Mouse (Mus musculus) lung, embryonic 14.5 days (tissue): ENCODE measurements at regions not wholly inside any gene's neighbourhood (a gene's known extent, or its start where the extent isn't known, plus 50 kb on each side); places are given as distances from the start of the nearest gene placed in this dataset.

Experiments used
- ATAC-seq: fragments of 200-750 bp; cut with Nextera tagmentation; 2 replicates; pipeline ENCODE4 v1.8.0; 2017; ENCODE audit warnings: mild to moderate bottlenecking, moderate TSS enrichment, moderate library complexity; ENCODE audit not compliant: insufficient read depth
- DNase-seq: peaks from one replicate; pipeline ENCODE4 v3.0.0-alpha.2; 2015
- H3K27ac ChIP-seq: fragments of 300-500 bp; sonication (generic); 2 replicates; pipeline ENCODE4 v1.5.1; 2014; ENCODE audit warnings: low read depth, mild to moderate bottlenecking, moderate library complexity
- H3K27me3 ChIP-seq: fragments of 300-500 bp; sonication (generic); 2 replicates; pipeline ENCODE4 v1.6.1; 2014; ENCODE audit warnings: low read length, control low read depth; ENCODE audit not compliant: insufficient read depth
- H3K36me3 ChIP-seq: fragments of 300-500 bp; sonication (generic); 2 replicates; pipeline ENCODE4 v1.6.1; 2014; ENCODE audit warnings: control low read depth; ENCODE audit not compliant: insufficient read depth
- H3K4me1 ChIP-seq: fragments of 300-500 bp; sonication (generic); 2 replicates; pipeline ENCODE4 v1.6.1; 2014; ENCODE audit warnings: antibody characterized with exemption, control low read depth; ENCODE audit not compliant: insufficient read depth
- H3K4me2 ChIP-seq: fragments of 300-500 bp; sonication (generic); 2 replicates; pipeline ENCODE4 v1.6.1; 2014; ENCODE audit warnings: mild to moderate bottlenecking
- H3K4me3 ChIP-seq: fragments of 300-500 bp; sonication (generic); 2 replicates; pipeline ENCODE4 v1.5.1; 2014; ENCODE audit warnings: low read depth, low read length
- H3K9ac ChIP-seq: fragments of 300-500 bp; sonication (generic); 2 replicates; pipeline ENCODE4 v1.6.1; 2014
- H3K9me3 ChIP-seq: fragments of 300-500 bp; sonication (generic); 2 replicates; pipeline ENCODE4 v1.6.1; 2016; ENCODE audit warnings: low read depth, low read length, control low read depth
- CTCF ChIP-seq: IDR thresholded peaks from 2 replicates; pipeline ENCODE4 v1.5.1; 2016; ENCODE audit warnings: antibody characterized with exemption, low read depth
- WGBS: fragments of 180-500 bp; shearing (Covaris S2); extraction: QIAGEN DNeasy Blood & Tissue Kit; methylation state at CpG from one replicate; pipeline ENCODE4 v1.1.7; 2014; 5-methylcytosine and 5-hydroxymethylcytosine counted together

DNA sequence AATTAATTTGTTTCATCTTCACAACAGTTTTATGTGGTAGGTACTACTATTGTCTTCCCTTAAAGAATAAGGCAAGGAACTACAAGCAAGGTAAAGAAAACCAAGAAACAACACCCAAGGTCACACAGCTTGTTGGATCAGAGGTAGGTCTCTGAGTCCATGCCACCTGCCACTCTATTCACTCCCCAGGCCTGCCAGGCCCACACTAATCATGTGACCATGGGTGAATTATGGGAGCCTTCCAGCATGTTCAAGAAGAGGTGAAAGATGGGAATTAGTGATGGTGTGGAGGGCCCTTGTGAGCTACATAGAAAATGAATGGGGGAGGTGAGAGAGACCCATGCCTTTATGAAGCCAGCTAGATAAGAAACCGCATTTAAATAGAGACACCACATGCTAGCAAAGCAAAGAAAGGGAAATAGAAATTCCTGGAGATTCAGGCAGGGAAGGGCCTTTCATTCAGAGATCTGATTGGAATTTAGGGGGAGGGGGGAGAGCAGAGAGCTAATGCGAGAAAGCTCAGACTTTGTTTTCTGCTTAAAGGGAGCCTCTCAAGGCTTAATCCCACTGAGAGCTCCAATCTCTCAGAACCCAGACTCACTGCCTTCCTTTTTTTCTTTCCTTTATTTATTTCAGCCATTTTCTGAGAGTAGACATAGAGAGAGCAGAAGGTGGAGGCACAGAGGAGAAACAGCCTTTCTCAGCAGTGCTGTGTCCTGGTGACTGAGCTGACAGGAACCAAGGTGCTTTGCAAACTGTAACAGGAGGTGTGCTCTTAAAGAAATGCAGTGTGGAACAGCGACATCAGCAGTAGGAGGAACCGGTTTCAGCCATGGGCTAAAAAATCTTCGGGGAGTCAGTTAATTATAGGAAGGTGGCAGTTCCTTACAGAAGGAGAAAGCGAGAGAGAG lies 160.0 kb downstream of the Spata19 start:
- Histone ChIP-seq H3K4me1 (no peaks in the 10 kb centered on the region), H3K36me3 (no peaks in the 10 kb centered on the region), H3K9me3 (no peaks in the 10 kb centered on the region), H3K27me3 (no peaks in the 10 kb centered on the region), H3K9ac (no peak overlapping the region), H3K27ac (no peak overlapping the region), H3K4me2 (no peak overlapping the region), H3K4me3 (no peak overlapping the region)
- DNase-seq = no peak
- no peak for ATAC-seq
- TF ChIP-seq CTCF = no peak
- 15% methylated on average over 6 of the region's 6 CpGs for WGBS

DNA sequence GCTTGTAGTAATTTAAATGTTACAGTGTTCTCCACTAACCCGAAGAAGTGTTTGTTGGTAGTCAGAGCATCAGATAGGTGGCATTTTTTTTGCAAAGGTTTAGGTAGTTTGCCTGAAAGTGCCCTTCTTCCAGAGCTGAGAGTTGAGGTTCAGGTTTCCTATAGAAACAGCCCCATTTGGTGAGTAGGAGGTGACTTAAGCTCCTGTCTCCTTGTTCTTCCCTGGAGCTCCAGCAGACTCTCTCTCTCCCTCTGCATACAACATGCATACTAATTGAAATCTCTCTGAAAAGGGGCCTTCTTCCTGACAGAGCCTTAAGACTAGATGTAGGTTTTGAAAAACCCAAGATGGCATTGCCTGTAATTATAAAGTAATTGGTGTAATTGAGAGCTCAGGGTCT lies 161.3 kb downstream of the Spata19 start:
- Histone ChIP-seq H3K4me1 (no peaks in the 10 kb centered on the region), H3K9ac (no peak overlapping the region), H3K4me3 (no peak overlapping the region), H3K27ac (no peak overlapping the region), H3K27me3 (no peaks in the 10 kb centered on the region), H3K4me2 (no peak overlapping the region), H3K36me3 (no peaks in the 10 kb centered on the region), H3K9me3 (no peaks in the 10 kb centered on the region)
- WGBS = 54% methylated on average over 1 of the region's 1 CpGs
- no peak for TF ChIP-seq CTCF
- DNase-seq (no peak), ATAC-seq (no peak)

DNA sequence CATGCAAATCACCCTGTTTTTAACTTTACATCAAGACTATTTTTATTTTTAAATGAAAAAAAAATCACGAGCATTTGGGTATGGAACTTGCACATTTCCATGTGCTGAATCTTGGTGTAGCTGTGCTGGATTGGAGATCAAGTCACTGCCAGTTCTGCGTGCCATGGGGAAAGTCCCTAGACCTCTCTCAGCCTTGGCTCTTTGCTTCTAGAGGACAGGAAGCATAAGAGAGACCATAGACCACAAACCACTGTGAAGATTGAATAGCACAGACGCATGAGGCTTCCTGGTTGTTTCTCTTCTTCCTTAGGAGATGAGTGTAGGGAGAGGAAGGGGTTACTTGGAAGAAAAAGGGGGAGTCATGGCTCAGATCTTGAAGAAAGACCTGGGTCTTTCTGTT lies 161.7 kb downstream of the Spata19 start:
- no peak for DNase-seq
- Histone ChIP-seq H3K27ac (no peak overlapping the region), H3K4me1 (no peaks in the 10 kb centered on the region), H3K9ac (no peak overlapping the region), H3K27me3 (no peaks in the 10 kb centered on the region), H3K36me3 (no peaks in the 10 kb centered on the region), H3K9me3 (no peaks in the 10 kb centered on the region), H3K4me2 (no peak overlapping the region), H3K4me3 (no peak overlapping the region)
- 73% methylated on average over 3 of the region's 3 CpGs for WGBS
- no peak for TF ChIP-seq CTCF
- ATAC-seq = no peak

DNA sequence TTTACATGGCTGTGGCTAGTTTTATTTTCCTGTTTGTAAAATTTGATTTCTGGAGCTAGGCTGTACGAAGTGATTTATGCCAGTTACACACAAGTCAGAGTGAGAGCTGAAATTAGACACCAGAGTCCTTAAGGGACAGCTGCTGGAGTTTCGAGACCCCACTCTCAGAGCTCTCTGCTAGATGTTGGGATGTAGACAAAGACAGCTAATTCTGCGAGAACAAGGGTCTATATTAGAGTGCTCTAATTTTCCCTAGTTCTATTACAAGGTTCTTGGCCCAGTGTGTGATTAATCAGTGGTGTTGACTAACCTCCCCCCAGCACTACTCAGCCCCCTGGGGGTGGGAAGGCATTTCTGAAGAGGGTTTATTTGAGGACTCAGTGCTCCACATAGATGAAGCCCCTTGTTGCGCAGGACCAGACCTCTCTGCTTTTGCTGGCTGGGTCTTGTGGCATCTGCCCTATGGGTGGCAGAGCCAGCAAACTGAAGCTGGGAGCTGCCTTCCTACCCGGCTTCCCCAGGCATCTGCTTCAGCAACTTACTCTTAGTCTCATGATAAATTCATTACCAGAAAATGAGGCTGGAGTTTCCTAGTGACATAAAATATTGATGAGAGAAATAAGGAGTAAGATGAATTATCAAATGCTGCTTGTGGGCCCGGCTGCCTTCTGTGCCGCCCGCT lies 171.9 kb downstream of the Spata19 start:
- ATAC-seq (no peak), DNase-seq (no peak)
- Histone ChIP-seq H3K9ac (no peak overlapping the region), H3K4me1 (no peaks in the 10 kb centered on the region), H3K4me2 (no peak overlapping the region), H3K4me3 (no peak overlapping the region), H3K27ac (no peak overlapping the region), H3K9me3 (no peaks in the 10 kb centered on the region), H3K27me3 (no peaks in the 10 kb centered on the region), H3K36me3 (no peaks in the 10 kb centered on the region)
- 60% methylated on average over 8 of the region's 8 CpGs for WGBS
- no peak for TF ChIP-seq CTCF

DNA sequence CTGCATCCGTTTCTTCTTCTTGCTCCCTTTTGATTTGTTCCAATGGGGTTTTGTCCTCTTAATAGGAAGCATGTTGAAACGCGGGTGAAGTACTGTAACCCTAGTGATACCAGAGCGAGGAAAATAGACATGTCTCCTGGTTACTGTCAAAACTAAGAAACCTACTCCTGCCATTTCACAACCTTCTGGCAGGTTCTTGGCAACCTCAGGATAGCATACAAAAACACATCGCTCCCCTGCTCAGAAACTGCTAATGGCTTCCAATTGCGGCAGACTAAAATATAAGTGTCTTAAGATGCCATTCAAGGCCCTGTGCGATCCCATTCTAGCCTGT lies 172.4 kb downstream of the Spata19 start:
- ATAC-seq (no peak), DNase-seq (no peak)
- H3K9ac ChIP-seq = no peak overlapping the region
- no peak overlapping the region for H3K4me2 ChIP-seq
- no peak overlapping the region for H3K4me3 ChIP-seq
- no peak for TF ChIP-seq CTCF
- H3K36me3 ChIP-seq = no peaks in the 10 kb centered on the region
- no peaks in the 10 kb centered on the region for H3K27me3 ChIP-seq
- no peak overlapping the region for H3K27ac ChIP-seq
- 82% methylated on average over 7 of the region's 7 CpGs for whole genome bisulfite sequencing
- no peaks in the 10 kb centered on the region for H3K9me3 ChIP-seq
- H3K4me1 ChIP-seq = no peaks in the 10 kb centered on the region

DNA sequence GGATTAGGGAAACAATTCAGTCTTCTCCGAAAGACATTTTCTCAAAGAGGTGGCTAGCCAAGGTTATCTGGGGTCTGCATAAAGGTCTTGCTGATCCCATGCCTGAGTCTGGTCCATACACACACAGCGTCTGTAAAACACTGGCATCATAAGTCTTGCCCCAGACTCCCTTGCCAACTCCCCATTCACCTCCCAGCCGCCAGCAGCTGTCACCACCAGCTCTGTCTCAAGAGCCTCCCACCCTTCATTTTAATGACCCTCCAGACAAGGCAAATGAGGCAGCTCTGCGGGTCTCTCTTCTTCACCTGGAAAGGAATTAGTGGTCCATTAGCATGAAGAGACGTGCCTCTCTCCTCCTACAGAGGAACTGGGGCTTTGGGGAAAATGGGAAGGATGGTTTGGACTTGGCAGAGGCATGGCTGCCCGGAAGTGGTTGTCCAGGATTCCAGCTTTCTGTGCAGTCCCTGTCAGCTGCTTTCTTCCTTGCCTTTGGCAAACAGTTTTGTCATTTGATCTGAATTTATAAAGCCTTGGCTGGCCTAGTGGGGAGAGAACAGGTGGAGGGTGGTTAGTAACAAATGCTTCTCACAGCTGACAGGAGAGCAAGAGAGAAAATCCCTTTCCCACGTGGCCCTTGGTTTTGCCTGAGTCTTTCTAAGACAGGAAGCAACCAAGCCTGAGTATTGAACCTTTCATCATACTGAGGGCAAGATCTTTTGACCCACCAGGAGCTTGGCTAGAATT lies 173.3 kb upstream of the Opcml start:
- Histone ChIP-seq H3K27ac (no peak overlapping the region), H3K4me3 (no peak overlapping the region), H3K9me3 (no peaks in the 10 kb centered on the region), H3K27me3 (no peaks in the 10 kb centered on the region), H3K4me1 (no peaks in the 10 kb centered on the region; the same call in 1 of the 2 replicates), H3K4me2 (no peak overlapping the region), H3K36me3 (no peaks in the 10 kb centered on the region), H3K9ac (no peak overlapping the region)
- no peak for TF ChIP-seq CTCF
- 26% methylated on average over 7 of the region's 7 CpGs for WGBS
- DNase-seq = no peak
- ATAC-seq = no peak

DNA sequence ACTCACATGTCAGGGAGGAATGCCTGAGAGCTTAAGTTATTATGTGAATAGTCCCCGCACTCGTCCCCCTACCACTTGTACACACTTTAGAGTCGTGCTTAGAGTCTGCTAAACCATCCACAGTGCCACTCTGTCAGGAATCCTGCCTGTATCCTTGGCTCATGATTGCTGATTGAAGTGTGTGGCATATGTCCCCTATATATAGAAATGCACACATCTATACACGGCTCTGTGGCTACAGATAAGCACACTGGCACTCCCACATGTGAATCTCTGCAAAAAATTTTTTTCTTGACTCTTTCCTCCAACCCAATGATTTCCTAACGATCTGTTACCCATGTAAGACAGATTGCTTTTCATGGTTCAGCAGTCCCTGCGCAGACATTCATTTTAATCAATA lies 155.7 kb upstream of the Opcml start:
- no peak overlapping the region for H3K9ac ChIP-seq
- no peak for DNase-seq

More for the DNA sequence above, 155.7 kb upstream of the Opcml start:
- Histone ChIP-seq H3K4me2 (no peak overlapping the region), H3K36me3 (no peaks in the 10 kb centered on the region), H3K9me3 (no peaks in the 10 kb centered on the region), H3K27me3 (no peaks in the 10 kb centered on the region), H3K27ac (no peak overlapping the region), H3K4me1 (no peaks in the 10 kb centered on the region), H3K4me3 (no peak overlapping the region)
- ATAC-seq = no peak
- WGBS = 69% methylated on average over 6 of the region's 6 CpGs
- TF ChIP-seq CTCF = no peak
